Mouse (Mus musculus) intestine, embryonic 14.5 days (tissue): Measurements from ENCODE around the gene Ncoa4. TPM values are rescaled to one million over a fixed set of nuclear protein-coding genes. Genes with fewer than 3 reads are reported as not detected.
A peak's percentile ranks its signal among the peaks of the same experiment; 100 is the strongest.
"Not testable (repeated sequence)": the region's sequence is repeated elsewhere in the genome, so short reads cannot be mapped to it uniquely, and the experiment has no call there.

Experiments
- ATAC-seq: fragments of 200-750 bp; cut with Nextera tagmentation; replicated peaks from 2 replicates; pipeline ENCODE4 v1.8.0; 2017; ENCODE audit warnings: low read depth, moderate number of reproducible peaks, moderate TSS enrichment, moderate library complexity; ENCODE audit not compliant: low FRiP score, low TSS enrichment
- DNase-seq: peaks from one replicate; pipeline ENCODE4 v3.0.0-alpha.2; 2018; ENCODE audit warnings: low spot score
- H3K27ac ChIP-seq: fragments of 300-500 bp; sonication (generic); 2 replicates; pipeline ENCODE4 v1.5.1; 2014; ENCODE audit warnings: low read depth, mild to moderate bottlenecking, control low read depth
- H3K27me3 ChIP-seq: fragments of 300-500 bp; sonication (generic); replicated peaks from 2 replicates; pipeline ENCODE4 v1.6.1; 2014; ENCODE audit warnings: low read length, control low read depth; ENCODE audit not compliant: control insufficient read depth, insufficient read depth
- H3K36me3 ChIP-seq: fragments of 300-500 bp; sonication (generic); 2 replicates; pipeline ENCODE4 v1.6.1; 2014; ENCODE audit warnings: low read length, control low read depth; ENCODE audit not compliant: control insufficient read depth, insufficient read depth
- H3K4me1 ChIP-seq: fragments of 300-500 bp; sonication (generic); replicated peaks from 2 replicates; pipeline ENCODE4 v1.6.1; 2014; ENCODE audit warnings: low read length, control low read depth, mixed read lengths; ENCODE audit not compliant: control insufficient read depth, insufficient read depth
- H3K4me2 ChIP-seq: fragments of 300-500 bp; sonication (generic); 2 replicates; pipeline ENCODE4 v1.6.1; 2014; ENCODE audit warnings: low read length
- H3K4me3 ChIP-seq: fragments of 300-500 bp; sonication (generic); 2 replicates; pipeline ENCODE4 v1.5.1; 2014; ENCODE audit warnings: low read depth, low read length, control low read depth, mixed read lengths
- H3K9ac ChIP-seq: fragments of 300-500 bp; sonication (generic); 2 replicates; pipeline ENCODE4 v1.6.1; 2014; ENCODE audit warnings: mild to moderate bottlenecking, low read length
- H3K9me3 ChIP-seq: fragments of 300-500 bp; sonication (generic); 2 replicates; pipeline ENCODE4 v1.6.1; 2016; ENCODE audit warnings: low read length, control low read depth; ENCODE audit not compliant: control insufficient read depth
- WGBS: fragments of 180-500 bp; shearing (Covaris S2); extraction: QIAGEN DNeasy Blood & Tissue Kit; methylation state at CpG from one replicate; pipeline ENCODE4 v1.1.7; 2014; 5-methylcytosine and 5-hydroxymethylcytosine counted together
- polyA plus RNA-seq: library from polyadenylated mRNA; unstranded; fragments of >200 nt; fragmentation: Nextera tagmentation; extraction: Ambion mirVana; gene quantifications from 2 replicates; pipeline ENCODE4 v1.2.1, GENCODE M21; 2014

Gene Ncoa4
- polyA plus RNA-seq, 1 experiment from 2014 or later = 125 TPM

DNA sequence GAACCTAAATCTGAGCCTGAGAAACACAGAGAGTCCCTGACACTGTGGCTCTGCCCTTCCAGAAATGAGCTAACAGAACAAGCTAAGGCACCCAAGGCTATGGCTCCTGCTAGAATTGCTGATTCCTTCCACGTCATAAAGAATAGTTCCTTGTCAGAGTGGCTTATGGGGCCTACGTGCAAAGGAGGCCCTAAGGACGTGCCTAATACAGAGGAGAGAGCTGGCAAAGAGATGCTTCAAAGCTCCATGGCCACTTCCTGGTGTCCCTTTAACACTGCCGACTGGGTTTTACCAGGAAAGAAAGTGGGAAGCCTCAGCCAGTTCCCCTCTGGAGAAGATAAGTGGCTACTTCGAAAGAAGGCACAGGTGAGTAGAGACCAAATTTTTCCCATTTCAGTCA, 16.9 kb downstream of the Ncoa4 start:
- H3K27me3 ChIP-seq, H3K9me3 ChIP-seq, H3K4me1 ChIP-seq, H3K9ac ChIP-seq, DNase-seq, H3K27ac ChIP-seq, H3K4me3 ChIP-seq, ATAC-seq, H3K4me2 ChIP-seq: not testable (repeated sequence)
- 91% methylated on average over 4 of the region's 5 CpGs for WGBS
- peaks cover 69% of the 10 kb centered on the region for H3K36me3 ChIP-seq

DNA sequence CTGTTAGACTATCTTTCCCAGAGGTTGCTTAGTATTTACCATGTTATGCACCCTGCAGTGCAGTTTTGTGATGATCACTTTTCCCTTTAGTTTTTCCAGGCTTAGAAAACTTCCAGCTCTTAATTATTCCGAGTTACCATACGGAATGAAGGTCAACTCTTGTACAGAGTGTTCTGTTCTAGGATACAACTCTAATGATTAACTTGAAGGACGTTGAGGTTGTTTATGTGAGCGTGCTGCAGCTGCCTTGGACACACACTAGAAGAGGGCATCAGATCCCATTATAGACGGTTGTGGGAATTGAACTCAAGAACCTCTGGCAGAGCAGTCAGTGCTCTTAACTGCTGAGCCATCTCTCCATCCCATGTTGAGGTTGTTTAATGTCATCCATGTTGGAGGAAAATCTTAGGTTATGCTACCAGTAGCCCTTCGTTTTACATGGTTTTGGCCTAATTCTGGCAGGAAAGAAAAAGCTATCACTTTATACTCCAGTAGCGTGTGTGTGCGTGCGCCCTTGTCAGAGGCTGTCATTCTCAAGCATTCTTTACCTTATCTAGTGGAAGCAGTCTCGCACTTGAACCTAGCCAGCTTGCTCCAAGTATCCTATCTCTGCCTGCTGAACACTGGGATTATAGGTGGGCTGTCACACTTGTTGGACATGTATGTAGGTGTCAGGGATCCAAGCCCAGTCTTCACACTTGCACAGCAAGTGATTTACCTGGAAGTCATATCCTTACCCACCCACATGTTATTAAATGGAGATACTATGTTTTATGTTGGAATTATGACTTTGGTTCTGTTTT, 19.9 kb downstream of the Ncoa4 start:
- no peak overlapping the region for H3K4me2 ChIP-seq
- no peaks in the 10 kb centered on the region for H3K27me3 ChIP-seq
- no peak overlapping the region for H3K9ac ChIP-seq
- no peaks in the 10 kb centered on the region for H3K4me1 ChIP-seq
- no peak overlapping the region for H3K4me3 ChIP-seq
- no peaks in the 10 kb centered on the region for H3K9me3 ChIP-seq
- DNase-seq (no peak), ATAC-seq (no peak)
- H3K27ac ChIP-seq = no peak overlapping the region
- 90% methylated on average over 10 of the region's 10 CpGs for WGBS
- H3K36me3 ChIP-seq = peaks cover 68% of the 10 kb centered on the region

GRCm38 (mm10) chr14:32180861-32181260, 21.2 kb downstream of the Ncoa4 start:
- WGBS = 84% methylated on average over 6 of the region's 6 CpGs
- H3K9me3 ChIP-seq = no peaks in the 10 kb centered on the region
- no peak overlapping the region for H3K9ac ChIP-seq
- no peak overlapping the region for H3K4me3 ChIP-seq
- no peak overlapping the region for H3K4me2 ChIP-seq
- H3K27me3 ChIP-seq = no peaks in the 10 kb centered on the region
- no peak overlapping the region for H3K27ac ChIP-seq
- DNase-seq = no peak
- H3K4me1 ChIP-seq = no peaks in the 10 kb centered on the region
- peaks cover 68% of the 10 kb centered on the region for H3K36me3 ChIP-seq
- ATAC-seq = no peak

GRCm38 (mm10) chr14:32183846-32184245, 24.2 kb downstream of the Ncoa4 start:
- H3K36me3 ChIP-seq = peaks cover 89% of the 10 kb centered on the region
- H3K4me2 ChIP-seq = no peak overlapping the region
- H3K27ac ChIP-seq = no peak overlapping the region
- no peak overlapping the region for H3K9ac ChIP-seq
- H3K9me3 ChIP-seq = no peaks in the 10 kb centered on the region
- no peak for ATAC-seq
- no peaks in the 10 kb centered on the region for H3K4me1 ChIP-seq
- H3K27me3 ChIP-seq = no peaks in the 10 kb centered on the region
- 97% methylated on average over 4 of the region's 4 CpGs for WGBS
- H3K4me3 ChIP-seq = no peak overlapping the region
- DNase-seq = no peak

- Histone ChIP-seq H3K27ac (0 out of 2 replicates have a peak overlapping the region, but pooled peaks have one; percentile 38), H3K4me2 (0 out of 2 replicates have a peak overlapping the region, but pooled peaks have one; percentile 11), H3K9ac (no peak overlapping the region), H3K4me3 (no peak overlapping the region), H3K4me1 (no peaks in the 10 kb centered on the region), H3K36me3 (peaks cover 82% of the 10 kb centered on the region), H3K27me3 (no peaks in the 10 kb centered on the region), H3K9me3 (no peaks in the 10 kb centered on the region)
- WGBS = 70% methylated on average over 6 of the region's 6 CpGs
- DNase-seq (no peak), ATAC-seq (peak; percentile 83)
Observed at GRCm38 (mm10) chr14:32190627-32191391, 31.1 kb downstream of the Ncoa4 start.

DNA sequence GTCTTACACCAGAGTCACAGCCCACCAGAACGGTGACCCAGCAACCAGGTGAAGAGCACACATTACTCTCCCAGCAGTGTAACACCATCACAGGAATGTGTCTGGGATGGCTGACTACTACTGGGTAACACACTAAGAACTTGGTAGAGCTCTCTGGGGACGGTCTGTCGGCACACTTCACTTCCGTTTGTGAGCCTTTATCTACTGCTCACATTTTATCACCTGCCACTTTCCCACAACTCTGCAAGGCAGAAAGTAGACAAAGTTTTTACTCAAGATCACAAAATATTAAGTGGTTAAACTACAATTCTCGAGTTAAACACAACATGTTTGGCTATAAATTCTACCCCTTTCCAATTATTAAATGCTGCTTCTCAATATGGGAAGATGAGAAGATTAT, 32.3 kb downstream of the Ncoa4 start:
- H3K9ac ChIP-seq = no peak overlapping the region
- H3K27me3 ChIP-seq = no peaks in the 10 kb centered on the region
- no peak for DNase-seq
- 84% methylated on average over 5 of the region's 5 CpGs for WGBS
- ATAC-seq = no peak
- peaks cover 79% of the 10 kb centered on the region for H3K36me3 ChIP-seq
- no peak overlapping the region for H3K27ac ChIP-seq
- no peak overlapping the region for H3K4me2 ChIP-seq
- H3K4me3 ChIP-seq = no peak overlapping the region
- H3K9me3 ChIP-seq = no peaks in the 10 kb centered on the region
- no peaks in the 10 kb centered on the region for H3K4me1 ChIP-seq

GRCm38 (mm10) chr14:32192437-32192836, 32.8 kb downstream of the Ncoa4 start:
- ATAC-seq (no peak), DNase-seq (peak; percentile 61)
- H3K9ac ChIP-seq = no peak overlapping the region
- 31% methylated on average over 3 of the region's 3 CpGs for WGBS
- peaks cover 79% of the 10 kb centered on the region for H3K36me3 ChIP-seq
- H3K27ac ChIP-seq = no peak overlapping the region
- no peak overlapping the region for H3K4me3 ChIP-seq
- no peaks in the 10 kb centered on the region for H3K4me1 ChIP-seq
- no peaks in the 10 kb centered on the region for H3K27me3 ChIP-seq
- no peaks in the 10 kb centered on the region for H3K9me3 ChIP-seq
- H3K4me2 ChIP-seq = no peak overlapping the region

GRCm38 (mm10) chr14:32193557-32193956, 33.9 kb downstream of the Ncoa4 start:
- not testable (repeated sequence) for H3K9me3 ChIP-seq, H3K4me3 ChIP-seq, H3K27me3 ChIP-seq, DNase-seq, H3K9ac ChIP-seq, ATAC-seq, H3K4me1 ChIP-seq, H3K27ac ChIP-seq, H3K4me2 ChIP-seq
- H3K36me3 ChIP-seq = peaks cover 78% of the 10 kb centered on the region
- 83% methylated on average over 5 of the region's 5 CpGs for whole genome bisulfite sequencing
